Mouse (Mus musculus): ENCODE data around the gene Pctp.

GRCm38 (mm10) chr11:90000666-90001065, 2.0 kb downstream of the Pctp start:
- TF ChIP-seq CTCF (IDR thresholded peaks at IDR 0.05; ENCODE audit: control insufficient read depth, insufficient read depth, insufficient read length) (no peak), MYOD1 (IDR thresholded peaks at IDR 0.05; ENCODE audit: control insufficient read depth, insufficient read length, low read depth) (no peak)
